Mouse (Mus musculus) gastrocnemius, postnatal 10 days (tissue): Measurements from ENCODE around the gene Kmt2b. TPM values are rescaled to one million over a fixed set of nuclear protein-coding genes. Genes with fewer than 3 reads are reported as not detected.

Source experiments
- DNase-seq: peaks from one replicate; pipeline ENCODE4 v3.0.0; 2021; ENCODE audit warnings: mixed read lengths
- total RNA-seq, 2 experiments: library from RNA; stranded (reverse); gene quantifications; 2 replicates each; pipeline ENCODE4 v1.2.3; 2021

The Kmt2b gene
- total RNA-seq, 2 experiments from 2014 or later = 21.4 to 26.8 TPM

- DNase-seq = no peak
Measured at GRCm38 (mm10) chr7:30600651-30601050, 12.1 kb upstream of the Kmt2b start.

- peak; percentile 85 for DNase-seq
Measured at GRCm38 (mm10) chr7:30599933-30600353, 11.4 kb upstream of the Kmt2b start.

GRCm38 (mm10) chr7:30598786-30599185 lies 10.3 kb upstream of the Kmt2b start, which contains the start of gene Zbtb32:
Zbtb32 (minus strand) TSS chr7:30598909.
- no peak for DNase-seq

- DNase-seq = no peak
Measured at GRCm38 (mm10) chr7:30596811-30597210, 8.3 kb upstream of the Kmt2b start.

GRCm38 (mm10) chr7:30596093-30596492 lies 7.6 kb upstream of the Kmt2b start:
- DNase-seq = no peak

GRCm38 (mm10) chr7:30594510-30595024 lies 6.0 kb upstream of the Kmt2b start:
- DNase-seq = no peak

GRCm38 (mm10) chr7:30593579-30594509 lies 5.3 kb upstream of the Kmt2b start:
- DNase-seq = no peak

- DNase-seq = no peak
Measured at GRCm38 (mm10) chr7:30592772-30593423, 4.4 kb upstream of the Kmt2b start.

- DNase-seq = no peak
Measured at GRCm38 (mm10) chr7:30591605-30591951, 3.1 kb upstream of the Kmt2b start.

GRCm38 (mm10) chr7:30590927-30591604 lies 2.5 kb upstream of the Kmt2b start:
- no peak for DNase-seq

GRCm38 (mm10) chr7:30589435-30590301 lies 1.1 kb upstream of the Kmt2b start:
- peak; percentile 90 for DNase-seq

GRCm38 (mm10) chr7:30587842-30588667 lies 471 bp downstream of the Kmt2b start:
- DNase-seq = no peak

GRCm38 (mm10) chr7:30586455-30587020 lies 2.0 kb downstream of the Kmt2b start:
- no peak for DNase-seq

- no peak for DNase-seq
Measured at GRCm38 (mm10) chr7:30585170-30585569, 3.4 kb downstream of the Kmt2b start.

GRCm38 (mm10) chr7:30584339-30584738 lies 4.2 kb downstream of the Kmt2b start:
- no peak for DNase-seq

GRCm38 (mm10) chr7:30581547-30581946 lies 7.0 kb downstream of the Kmt2b start:
- DNase-seq = no peak

GRCm38 (mm10) chr7:30579950-30580349 lies 8.6 kb downstream of the Kmt2b start:
- no peak for DNase-seq

- DNase-seq = peak; percentile 68
Measured at GRCm38 (mm10) chr7:30572969-30573368, 15.6 kb downstream of the Kmt2b start.

- no peak for DNase-seq
Measured at GRCm38 (mm10) chr7:30572389-30572788, 16.1 kb downstream of the Kmt2b start.

GRCm38 (mm10) chr7:30567555-30567954 lies 21.0 kb downstream of the Kmt2b start:
- no peak for DNase-seq
